Mouse (Mus musculus): ENCODE results near the gene Ift22.

DNA sequence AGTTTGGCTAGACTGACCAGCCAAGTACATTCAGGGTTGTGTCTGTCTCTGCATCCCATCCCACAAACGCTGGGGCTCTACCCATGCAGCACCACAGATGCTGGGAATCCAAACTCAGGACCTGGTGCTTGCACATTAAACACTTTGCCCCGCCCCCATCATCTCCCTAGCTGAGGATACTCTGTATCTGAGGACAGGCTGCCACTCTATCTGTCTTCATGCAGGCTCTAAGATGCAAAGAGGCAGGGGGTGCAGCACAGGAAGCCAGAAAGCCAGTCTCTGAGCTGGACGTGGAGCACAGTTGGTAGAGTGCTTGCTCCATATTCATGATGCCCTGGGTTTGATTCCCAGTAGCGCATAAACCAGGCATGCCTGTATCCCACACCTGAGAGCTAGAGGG, 45.1 kb upstream of the Ift22 start:
- TF ChIP-seq POLR2A (IDR thresholded peaks at IDR 0.05; ENCODE audit: borderline replicate concordance, control insufficient read depth, low read depth, low read length), result no peak
- no peak for TF ChIP-seq CTCF (IDR thresholded peaks at IDR 0.05; ENCODE audit: control insufficient read depth, insufficient read depth, low read length)
